Comparison of ENCODE assay signal across 24 mouse cellular contexts in the genomic region with DNA sequence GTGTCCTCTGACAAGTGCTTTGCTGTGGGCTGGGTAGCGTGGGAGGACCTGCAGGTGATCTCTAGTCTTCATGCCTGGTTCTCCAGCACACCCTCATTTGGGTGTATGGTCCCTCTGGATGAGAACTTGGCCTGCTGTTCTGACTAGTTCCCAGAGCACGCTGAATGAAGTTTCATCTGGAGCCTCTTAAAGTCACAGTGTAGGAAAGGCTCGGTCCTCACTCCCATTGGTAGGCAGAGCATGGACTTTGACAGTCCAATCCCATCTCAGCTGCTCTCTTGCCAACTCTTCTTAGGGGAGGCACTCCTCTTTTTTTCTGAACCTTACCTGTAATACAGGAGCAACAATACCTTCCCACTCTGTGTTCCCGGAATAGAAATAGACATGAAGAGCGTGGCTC. TPM values are rescaled to one million over a fixed set of nuclear protein-coding genes. Genes with fewer than 3 reads are reported as not detected.
DNase-seq lines count a peak whose midpoint lies in the region; ATAC-seq and TF ChIP-seq lines count a peak whose summit lies in the region.
"Had no signal": no experiment of that assay in that cellular context is flagged by ENCODE, and none has a peak within 500 bp of the region (broad histone marks: within the 10 kb centered on the region; RNA-seq: fewer than 3 reads in every experiment).

No protein-coding gene starts in this region.

- 87% methylated on average over 5 of the region's 5 CpGs for WGBS in lung, postnatal 0 days
- 89% methylated on average over 5 of the region's 5 CpGs for WGBS in stomach, embryonic 15.5 days
- 85% methylated on average over 5 of the region's 5 CpGs for WGBS in stomach, postnatal 0 days
- 79% methylated on average over 5 of the region's 5 CpGs for WGBS in intestine, embryonic 16.5 days
- WGBS in small intestine, adult 2 months, result 45% methylated on average over 5 of the region's 5 CpGs
- WGBS in forebrain, embryonic 16.5 days, result 91% methylated on average over 5 of the region's 5 CpGs

- no peak for TF ChIP-seq POLR2A in small intestine, adult 2 months (IDR thresholded peaks at IDR 0.05; ENCODE audit: low read depth, low read length)

- H3K27me3 ChIP-seq in lung, postnatal 0 days (replicated peaks; ENCODE audit: insufficient read depth, low read length), result no peaks in the 10 kb centered on the region
- H3K27me3 ChIP-seq in stomach, embryonic 15.5 days (replicated peaks), result no peaks in the 10 kb centered on the region
- no peaks in the 10 kb centered on the region for H3K27me3 ChIP-seq in stomach, postnatal 0 days (ENCODE audit: control insufficient read depth, insufficient read depth, low read length)
- no peaks in the 10 kb centered on the region for H3K27me3 ChIP-seq in intestine, embryonic 16.5 days (replicated peaks; ENCODE audit: control insufficient read depth, insufficient read depth, low read length)
- H3K27me3 ChIP-seq in small intestine, adult 2 months (ENCODE audit: control insufficient read depth, insufficient read depth, low read length), result no peaks in the 10 kb centered on the region
- H3K27me3 ChIP-seq in forebrain, embryonic 16.5 days (replicated peaks; ENCODE audit: control insufficient read depth, insufficient read depth, low read length), result no peaks in the 10 kb centered on the region; the same call in 1 of the 2 replicates
- H3K27me3 ChIP-seq: embryonic facial prominence, embryonic 13.5 days; embryonic facial prominence, embryonic 15.5 days; forebrain, embryonic 12.5 days had no signal

- H3K4me3 ChIP-seq in lung, postnatal 0 days (ENCODE audit: low read depth, low read length), result no peak overlapping the region
- H3K4me3 ChIP-seq in stomach, embryonic 15.5 days (replicated peaks), result no peak overlapping the region
- no peak overlapping the region for H3K4me3 ChIP-seq in stomach, postnatal 0 days (ENCODE audit: low read depth, low read length)
- no peak overlapping the region for H3K4me3 ChIP-seq in intestine, embryonic 16.5 days (ENCODE audit: low read length)
- no peak overlapping the region for H3K4me3 ChIP-seq in small intestine, adult 2 months (ENCODE audit: low read depth, low read length)
- no peak overlapping the region for H3K4me3 ChIP-seq in forebrain, embryonic 16.5 days (replicated peaks; ENCODE audit: low read length)
- H3K4me3 ChIP-seq: embryonic facial prominence, embryonic 13.5 days; embryonic facial prominence, embryonic 15.5 days; erythroblast, embryonic 14.5 days; forebrain, embryonic 10.5 days; forebrain, embryonic 12.5 days had no signal

- no peak overlapping the region for H3K4me2 ChIP-seq in lung, postnatal 0 days (replicated peaks; ENCODE audit: low read depth, low read length)
- H3K4me2 ChIP-seq in stomach, embryonic 15.5 days, result no peak overlapping the region
- H3K4me2 ChIP-seq in stomach, postnatal 0 days (replicated peaks; ENCODE audit: low read depth), result no peak overlapping the region
- no peak overlapping the region for H3K4me2 ChIP-seq in intestine, embryonic 16.5 days (ENCODE audit: low read depth, low read length)
- no peak overlapping the region for H3K4me2 ChIP-seq in forebrain, embryonic 16.5 days (ENCODE audit: low read length)
- H3K4me2 ChIP-seq: embryonic facial prominence, embryonic 13.5 days; embryonic facial prominence, embryonic 15.5 days; forebrain, embryonic 12.5 days had no signal

- no peaks in the 10 kb centered on the region for H3K36me3 ChIP-seq in lung, postnatal 0 days (ENCODE audit: insufficient read depth, low read length)
- no peaks in the 10 kb centered on the region for H3K36me3 ChIP-seq in stomach, embryonic 15.5 days
- no peaks in the 10 kb centered on the region for H3K36me3 ChIP-seq in stomach, postnatal 0 days (ENCODE audit: control insufficient read depth, insufficient read depth, low read length)
- H3K36me3 ChIP-seq in intestine, embryonic 16.5 days (ENCODE audit: control insufficient read depth, insufficient read depth, low read length), result no peaks in the 10 kb centered on the region
- 0 out of 2 replicates have a peak, but pooled peaks cover 2% of the 10 kb centered on the region for H3K36me3 ChIP-seq in small intestine, adult 2 months (ENCODE audit: control insufficient read depth, insufficient read depth, low read length)
- H3K36me3 ChIP-seq in forebrain, embryonic 16.5 days (ENCODE audit: control insufficient read depth, insufficient read depth), result no peaks in the 10 kb centered on the region
- H3K36me3 ChIP-seq: embryonic facial prominence, embryonic 13.5 days; embryonic facial prominence, embryonic 15.5 days; forebrain, embryonic 10.5 days; forebrain, embryonic 12.5 days had no signal

- no peaks in the 10 kb centered on the region for H3K9me3 ChIP-seq in lung, postnatal 0 days (ENCODE audit: low read length)
- no peaks in the 10 kb centered on the region for H3K9me3 ChIP-seq in stomach, embryonic 15.5 days
- H3K9me3 ChIP-seq in stomach, postnatal 0 days (ENCODE audit: control insufficient read depth, low read length), result no peaks in the 10 kb centered on the region
- H3K9me3 ChIP-seq in intestine, embryonic 16.5 days (ENCODE audit: control insufficient read depth, low read length), result no peaks in the 10 kb centered on the region
- H3K9me3 ChIP-seq in forebrain, embryonic 16.5 days (ENCODE audit: control insufficient read depth, low read length), result no peaks in the 10 kb centered on the region
- H3K9me3 ChIP-seq: embryonic facial prominence, embryonic 13.5 days; embryonic facial prominence, embryonic 15.5 days; forebrain, embryonic 10.5 days; forebrain, embryonic 12.5 days had no signal

- TF ChIP-seq EP300 in lung, postnatal 0 days (IDR thresholded peaks at IDR 0.05), result no peak
- no peak for TF ChIP-seq EP300 in stomach, postnatal 0 days (optimal IDR thresholded peaks at IDR 0.05)

- no peak for ATAC-seq in lung, postnatal 0 days
- peak; percentile 5; the same call in 1 of the 2 replicates for ATAC-seq in stomach, embryonic 15.5 days (ENCODE audit: insufficient read depth, low FRiP score, low read depth)
- no peak for ATAC-seq in stomach, postnatal 0 days (ENCODE audit: low FRiP score, low TSS enrichment)
- peak; percentile 77 for ATAC-seq in intestine, embryonic 16.5 days
- ATAC-seq in forebrain, embryonic 16.5 days, result no peak
- ATAC-seq: forebrain, embryonic 14.5 days; forebrain, postnatal 0 days had no signal

- DNase-seq in lung, postnatal 0 days (ENCODE audit: low spot score), result no peak
- DNase-seq in lung, postnatal 14 days, result no peak
- no peak for DNase-seq in stomach, postnatal 0 days (ENCODE audit: low spot score)
- no peak for DNase-seq in adrenal gland, adult 2 months
- DNase-seq: adrenal gland, postnatal 10 days; adrenal gland, postnatal 25 days; cerebellum, adult 11 months; cerebellum, adult 18-20 months; cerebellum, adult 8-10 months; cerebellum, adult 9-11 months; cerebellum, postnatal 14 days; cerebellum, postnatal 36 days; forebrain, postnatal 0 days had no signal

- no peaks in the 10 kb centered on the region for H3K4me1 ChIP-seq in lung, postnatal 0 days (ENCODE audit: insufficient read depth, low read depth, low read length)
- H3K4me1 ChIP-seq in stomach, embryonic 15.5 days, result 0 out of 2 replicates have a peak, but pooled peaks cover 4% of the 10 kb centered on the region
- no peaks in the 10 kb centered on the region for H3K4me1 ChIP-seq in stomach, postnatal 0 days (replicated peaks; ENCODE audit: control insufficient read depth, insufficient read depth)
- H3K4me1 ChIP-seq in intestine, embryonic 16.5 days (ENCODE audit: control insufficient read depth, insufficient read depth, low read length), result peaks cover 7% of the 10 kb centered on the region; the same call in 1 of the 2 replicates
- H3K4me1 ChIP-seq in small intestine, adult 2 months (ENCODE audit: control insufficient read depth, insufficient read depth, insufficient read length, low read length), result peaks cover 12% of the 10 kb centered on the region; the same call in 1 of the 2 replicates
- H3K4me1 ChIP-seq in forebrain, embryonic 16.5 days (replicated peaks; ENCODE audit: control insufficient read depth, insufficient read depth, low read length), result peaks cover 3% of the 10 kb centered on the region

- peak overlapping the region; percentile 9; the same call in 1 of the 2 replicates for H3K27ac ChIP-seq in lung, postnatal 0 days (ENCODE audit: low read length)
- H3K27ac ChIP-seq in stomach, embryonic 15.5 days, result no peak overlapping the region
- no peak overlapping the region for H3K27ac ChIP-seq in stomach, postnatal 0 days (replicated peaks)
- H3K27ac ChIP-seq in intestine, embryonic 16.5 days (ENCODE audit: low read length), result no peak overlapping the region
- H3K27ac ChIP-seq in small intestine, adult 2 months (ENCODE audit: insufficient read depth, low read depth, low read length), result peak overlapping the region; percentile 58; the same call in 1 of the 2 replicates
- H3K27ac ChIP-seq in forebrain, embryonic 16.5 days (ENCODE audit: low read length), result no peak overlapping the region
- H3K27ac ChIP-seq: embryonic facial prominence, embryonic 15.5 days; forebrain, embryonic 12.5 days had no signal

- H3K9ac ChIP-seq in lung, postnatal 0 days (replicated peaks; ENCODE audit: low read depth), result no peak overlapping the region
- no peak overlapping the region for H3K9ac ChIP-seq in stomach, embryonic 15.5 days
- H3K9ac ChIP-seq in stomach, postnatal 0 days (ENCODE audit: low read length), result no peak overlapping the region
- no peak overlapping the region for H3K9ac ChIP-seq in intestine, embryonic 16.5 days (ENCODE audit: low read depth, low read length)
- no peak overlapping the region for H3K9ac ChIP-seq in forebrain, embryonic 16.5 days (replicated peaks; ENCODE audit: low read depth, low read length)
- H3K9ac ChIP-seq: embryonic facial prominence, embryonic 13.5 days; embryonic facial prominence, embryonic 15.5 days; forebrain, embryonic 12.5 days; forebrain, postnatal 0 days had no signal

- TF ChIP-seq CTCF in lung, postnatal 0 days (IDR thresholded peaks at IDR 0.05), result no peak
- TF ChIP-seq CTCF in stomach, postnatal 0 days (IDR thresholded peaks at IDR 0.05; ENCODE audit: low read depth), result no peak
- TF ChIP-seq CTCF in small intestine, adult 2 months (IDR thresholded peaks at IDR 0.05; ENCODE audit: extremely low read depth, insufficient read length, insufficient replicate concordance, low read depth, low read length), result no peak

RNA-seq across cellular contexts. Expression of a gene that starts 55.4 kb away (rescaled TPM):
- 6.8 and 7.3 TPM in 2 replicates for polyA plus RNA-seq in lung, postnatal 0 days (2015; fragmentation: Nextera tagmentation; extraction: Ambion mirVana)
- polyA plus RNA-seq in stomach, embryonic 15.5 days (2015; fragmentation: Nextera tagmentation; extraction: Ambion mirVana), result 5.6 and 7.3 TPM in 2 replicates
- 3.3 and 4.1 TPM in 2 replicates for polyA plus RNA-seq in stomach, postnatal 0 days (2015; fragmentation: Nextera tagmentation; extraction: Ambion mirVana)
- 4.5 TPM in 2 replicates for polyA plus RNA-seq in intestine, embryonic 16.5 days (2015; fragmentation: Nextera tagmentation; extraction: Ambion mirVana)
- polyA plus RNA-seq in small intestine, adult 2 months (2012; rRNA removed), result 3.3 and 11.6 TPM in 2 replicates
- 63.6 and 77.9 TPM in 2 replicates for polyA plus RNA-seq in forebrain, embryonic 16.5 days (2015; fragmentation: Nextera tagmentation; extraction: Ambion mirVana)
- total RNA-seq in adrenal gland, adult 2 months (2021), result 1 to 10 TPM; 2.4 to 3.1 TPM
- polyA plus RNA-seq in adrenal gland, adult 2 months (2012; rRNA removed), result 18.9 and 29.2 TPM in 2 replicates
- total RNA-seq: MEL had no signal
- polyA plus RNA-seq: erythroblast, embryonic 14.5 days had no signal

Comparison
In these comparisons a context has a peak if more than half of its experiments do, and no peak if none do; other contexts are left out.
1. ATAC-seq: peak in stomach, embryonic 15.5 days (single experiment) and intestine, embryonic 16.5 days (single experiment); none in lung, postnatal 0 days (single experiment), stomach, postnatal 0 days (single experiment) and forebrain, embryonic 16.5 days (single experiment).
2. H3K27ac ChIP-seq: peak in lung, postnatal 0 days (single experiment) and small intestine, adult 2 months (single experiment); none in stomach, embryonic 15.5 days (single experiment), stomach, postnatal 0 days (single experiment), intestine, embryonic 16.5 days (single experiment) and forebrain, embryonic 16.5 days (single experiment).